10 mouse cellular contexts compared by ENCODE assay signal in the genomic region with DNA sequence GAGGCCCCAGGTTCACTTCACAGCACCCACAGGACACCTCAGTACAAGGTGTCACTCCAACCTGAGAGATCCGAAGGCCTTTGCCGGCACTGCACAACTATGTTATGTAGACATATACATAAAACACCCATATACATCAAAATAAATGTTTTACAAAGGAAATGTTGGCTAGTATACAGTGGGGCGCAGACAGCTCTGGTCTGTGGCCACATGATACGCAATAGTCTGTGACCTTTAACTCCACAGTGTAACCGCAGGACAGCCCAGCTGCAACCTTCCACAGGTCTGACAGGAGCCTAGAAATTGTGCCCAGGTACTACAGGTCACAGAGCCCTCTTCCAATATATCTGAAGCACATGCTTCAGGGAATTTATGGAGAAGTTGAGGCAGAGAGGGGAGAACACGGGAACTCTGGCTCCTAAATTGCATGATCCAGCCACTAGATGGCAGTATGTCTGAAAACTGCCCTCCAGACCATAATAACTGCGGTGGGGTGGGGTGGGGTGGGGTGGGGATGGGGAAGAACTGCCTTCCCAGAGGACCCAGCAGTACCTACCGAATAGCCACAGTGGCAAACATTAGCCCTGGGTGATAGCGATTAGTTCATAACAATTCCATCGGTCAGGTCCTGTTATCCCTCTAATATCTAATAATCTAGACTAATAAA. TPM values are rescaled to one million over a fixed set of nuclear protein-coding genes. Genes with fewer than 3 reads are reported as not detected.
A peak's percentile ranks its signal among the peaks of the same experiment; 100 is the strongest.
DNase-seq lines count a peak whose midpoint lies in the region; ATAC-seq and TF ChIP-seq lines count a peak whose summit lies in the region.
"Had no signal": no experiment of that assay in that cellular context is flagged by ENCODE, and none has a peak within 500 bp of the region (broad histone marks: within the 10 kb centered on the region; RNA-seq: fewer than 3 reads in every experiment).

No protein-coding gene starts in this region.

- no peaks in the 10 kb centered on the region for H3K27me3 ChIP-seq in hindbrain, postnatal 0 days (ENCODE audit: insufficient read depth, low read length)
- no peaks in the 10 kb centered on the region for H3K27me3 ChIP-seq in hindbrain, embryonic 11.5 days (ENCODE audit: control insufficient read depth, insufficient read depth, low read length)
- no peaks in the 10 kb centered on the region for H3K27me3 ChIP-seq in spleen, adult 2 months (ENCODE audit: control insufficient read depth, insufficient read depth, low read length)
- H3K27me3 ChIP-seq in stomach, postnatal 0 days (ENCODE audit: control insufficient read depth, insufficient read depth, low read length), result no peaks in the 10 kb centered on the region

- TF ChIP-seq EP300 in stomach, postnatal 0 days (optimal IDR thresholded peaks at IDR 0.05), result no peak

- ATAC-seq in hindbrain, postnatal 0 days, result no peak
- ATAC-seq in hindbrain, embryonic 11.5 days (ENCODE audit: low FRiP score), result no peak
- ATAC-seq in common myeloid progenitor, adult 5-6 weeks (replicated peaks; ENCODE audit: low read depth, poor library complexity, severe bottlenecking), result peak; percentile 62; the same call in 1 of the 2 replicates
- no peak; the same call in 1 of the 2 replicates for ATAC-seq in stomach, postnatal 0 days (ENCODE audit: low FRiP score, low TSS enrichment)

- H3K4me3 ChIP-seq in hindbrain, postnatal 0 days (ENCODE audit: low read length), result no peak overlapping the region
- no peak overlapping the region for H3K4me3 ChIP-seq in hindbrain, embryonic 11.5 days (ENCODE audit: low read depth, low read length)
- no peak overlapping the region for H3K4me3 ChIP-seq in spleen, adult 2 months (ENCODE audit: extremely low read depth, insufficient read depth, insufficient read length)
- no peak overlapping the region for H3K4me3 ChIP-seq in stomach, postnatal 0 days (ENCODE audit: low read depth, low read length)

- intact Hi-C loops in gastrocnemius, postnatal 36 days (cut with DNase I), result no loop called here

- WGBS in hindbrain, postnatal 0 days, result 75% methylated on average over 10 of the region's 10 CpGs
- WGBS in hindbrain, embryonic 11.5 days, result 77% methylated on average over 10 of the region's 10 CpGs
- 70% methylated on average over 10 of the region's 10 CpGs for WGBS in spleen, adult 2 months
- WGBS in stomach, postnatal 0 days, result 70% methylated on average over 10 of the region's 10 CpGs

- no peaks in the 10 kb centered on the region for H3K4me1 ChIP-seq in hindbrain, postnatal 0 days (ENCODE audit: insufficient read depth, low read length)
- no peaks in the 10 kb centered on the region for H3K4me1 ChIP-seq in hindbrain, embryonic 11.5 days (replicated peaks; ENCODE audit: control insufficient read depth, insufficient read depth, low read length)
- H3K4me1 ChIP-seq in spleen, adult 2 months (ENCODE audit: control insufficient read depth, insufficient read depth, insufficient read length), result no peaks in the 10 kb centered on the region
- no peaks in the 10 kb centered on the region for H3K4me1 ChIP-seq in stomach, postnatal 0 days (replicated peaks; ENCODE audit: control insufficient read depth, insufficient read depth)

- no peaks in the 10 kb centered on the region for H3K9me3 ChIP-seq in hindbrain, postnatal 0 days (ENCODE audit: low read length)
- no peaks in the 10 kb centered on the region for H3K9me3 ChIP-seq in hindbrain, embryonic 11.5 days (ENCODE audit: control insufficient read depth, low read length)
- H3K9me3 ChIP-seq in stomach, postnatal 0 days (ENCODE audit: control insufficient read depth, low read length), result no peaks in the 10 kb centered on the region

- TF ChIP-seq POLR2A in spleen, adult 2 months (IDR thresholded peaks at IDR 0.05; ENCODE audit: low read depth, low read length), result no peak

- no peak overlapping the region for H3K4me2 ChIP-seq in hindbrain, postnatal 0 days (ENCODE audit: low read depth, low read length)
- H3K4me2 ChIP-seq in hindbrain, embryonic 11.5 days (replicated peaks; ENCODE audit: low read depth, low read length), result no peak overlapping the region
- no peak overlapping the region for H3K4me2 ChIP-seq in stomach, postnatal 0 days (replicated peaks; ENCODE audit: low read depth)

- no peak for DNase-seq in hindbrain, postnatal 0 days (ENCODE audit: low spot score)
- no peak for DNase-seq in hindbrain, embryonic 11.5 days (ENCODE audit: low spot score)
- DNase-seq in spleen, adult 2 months (ENCODE audit: low read depth in 1 of 2, low spot score in 2 of 2), result no peak
- DNase-seq in spleen, postnatal 14 days (ENCODE audit: low spot score in 2 of 2), result no peak
- no peak for DNase-seq in stomach, postnatal 0 days (ENCODE audit: low spot score)
- no peak for DNase-seq in gastrocnemius, postnatal 36 days
- no peak for DNase-seq in layer of hippocampus, postnatal 25 days (ENCODE audit: extremely low spot score in 1 of 2, low spot score in 1 of 2)
- DNase-seq: heart, postnatal 4 days had no signal

- TF ChIP-seq CTCF in hindbrain, postnatal 0 days (IDR thresholded peaks at IDR 0.05; ENCODE audit: low read depth), result peak; percentile 54
- 0 out of 2 replicates have a peak, but pooled peaks have one; percentile 3 for TF ChIP-seq CTCF in spleen, adult 2 months (IDR thresholded peaks at IDR 0.05; ENCODE audit: extremely low read depth, insufficient read depth, insufficient read length, insufficient replicate concordance)
- peak; percentile 59 for TF ChIP-seq CTCF in stomach, postnatal 0 days (IDR thresholded peaks at IDR 0.05; ENCODE audit: low read depth)

- H3K36me3 ChIP-seq in hindbrain, postnatal 0 days (ENCODE audit: insufficient read depth, low read length), result peaks cover 16% of the 10 kb centered on the region
- H3K36me3 ChIP-seq in hindbrain, embryonic 11.5 days (ENCODE audit: control insufficient read depth, insufficient read depth, low read length), result no peaks in the 10 kb centered on the region
- no peaks in the 10 kb centered on the region for H3K36me3 ChIP-seq in spleen, adult 2 months (ENCODE audit: control insufficient read depth, insufficient read depth, low read length)
- no peaks in the 10 kb centered on the region for H3K36me3 ChIP-seq in stomach, postnatal 0 days (ENCODE audit: control insufficient read depth, insufficient read depth, low read length)

- no peak overlapping the region for H3K27ac ChIP-seq in hindbrain, postnatal 0 days
- no peak overlapping the region for H3K27ac ChIP-seq in hindbrain, embryonic 11.5 days (ENCODE audit: low read depth, low read length)
- no peak overlapping the region for H3K27ac ChIP-seq in spleen, adult 2 months (ENCODE audit: insufficient read depth, low read length)
- no peak overlapping the region for H3K27ac ChIP-seq in stomach, postnatal 0 days (replicated peaks)

- no peak overlapping the region for H3K9ac ChIP-seq in hindbrain, postnatal 0 days (replicated peaks; ENCODE audit: low read length)
- no peak overlapping the region for H3K9ac ChIP-seq in hindbrain, embryonic 11.5 days (ENCODE audit: low read depth, low read length)
- no peak overlapping the region for H3K9ac ChIP-seq in stomach, postnatal 0 days (ENCODE audit: low read length)

RNA-seq across cellular contexts. Expression of a gene that starts 16.3 kb away (rescaled TPM):
- 338 and 342 TPM in 2 replicates for total RNA-seq in hindbrain, postnatal 0 days (2014; rRNA removed)
- polyA plus RNA-seq in hindbrain, postnatal 0 days (2015; fragmentation: Nextera tagmentation; extraction: Ambion mirVana), result 171 and 184 TPM in 2 replicates
- 10.2 and 11.9 TPM in 2 replicates for polyA plus RNA-seq in hindbrain, embryonic 11.5 days (2014; fragmentation: Nextera tagmentation; extraction: Ambion mirVana)
- 0.68 and 0.95 TPM in 2 replicates for polyA plus RNA-seq in spleen, adult 2 months (2012; rRNA removed)
- total RNA-seq in common myeloid progenitor, adult 5-6 weeks (2017), result 12.5 and 15.8 TPM in 2 replicates
- polyA plus RNA-seq in stomach, postnatal 0 days (2015; fragmentation: Nextera tagmentation; extraction: Ambion mirVana), result 1.2 and 1.5 TPM in 2 replicates
- 1 to 10 TPM in 1 of 2 experiments, under 1 TPM in 1; 0.66 to 1.0 TPM for total RNA-seq in gastrocnemius, postnatal 36 days (2021)
- total RNA-seq in layer of hippocampus, postnatal 25 days (2021), result 100 to 1,000 TPM; 278 to 279 TPM
- total RNA-seq: neutrophil, adult 5-6 weeks had no signal

RNA-seq across cellular contexts. Expression of a gene that starts 33.5 kb away (rescaled TPM):
- total RNA-seq in hindbrain, postnatal 0 days (2014; rRNA removed), result 74.4 and 80.8 TPM in 2 replicates
- polyA plus RNA-seq in hindbrain, postnatal 0 days (2015; fragmentation: Nextera tagmentation; extraction: Ambion mirVana), result 46.6 and 49.0 TPM in 2 replicates
- 35.1 and 38.9 TPM in 2 replicates for polyA plus RNA-seq in hindbrain, embryonic 11.5 days (2014; fragmentation: Nextera tagmentation; extraction: Ambion mirVana)
- 18.5 and 20.9 TPM in 2 replicates for polyA plus RNA-seq in spleen, adult 2 months (2012; rRNA removed)
- 19.9 and 20.5 TPM in 2 replicates for total RNA-seq in common myeloid progenitor, adult 5-6 weeks (2017)
- polyA plus RNA-seq in stomach, postnatal 0 days (2015; fragmentation: Nextera tagmentation; extraction: Ambion mirVana), result 18.6 and 19.9 TPM in 2 replicates
- total RNA-seq in gastrocnemius, postnatal 36 days (2021), result 10 to 100 TPM; 21.1 to 22.0 TPM
- total RNA-seq in layer of hippocampus, postnatal 25 days (2021), result 10 to 100 TPM; 55.5 to 58.9 TPM

RNA-seq across cellular contexts. Expression of a gene that starts 44.6 kb away (rescaled TPM):
- total RNA-seq in hindbrain, postnatal 0 days (2014; rRNA removed), result 0.31 and 0.68 TPM in 2 replicates
- polyA plus RNA-seq in hindbrain, postnatal 0 days (2015; fragmentation: Nextera tagmentation; extraction: Ambion mirVana), result 0.39 and 0.41 TPM in 2 replicates
- polyA plus RNA-seq in hindbrain, embryonic 11.5 days (2014; fragmentation: Nextera tagmentation; extraction: Ambion mirVana), result 0.11 and 0.15 TPM in 2 replicates
- polyA plus RNA-seq in spleen, adult 2 months (2012; rRNA removed), result 1.3 and 1.5 TPM in 2 replicates
- total RNA-seq in common myeloid progenitor, adult 5-6 weeks (2017), result 1.9 and 2.7 TPM in 2 replicates
- 1.4 and 1.6 TPM in 2 replicates for polyA plus RNA-seq in stomach, postnatal 0 days (2015; fragmentation: Nextera tagmentation; extraction: Ambion mirVana)
- total RNA-seq in gastrocnemius, postnatal 36 days (2021), result under 1 TPM; 0.46 to 0.59 TPM
- total RNA-seq in layer of hippocampus, postnatal 25 days (2021), result under 1 TPM; 0.28 to 0.42 TPM

Comparison
In these comparisons a context has a peak if more than half of its experiments do, and no peak if none do; other contexts are left out.
1. CTCF ChIP-seq: peak in every context shown above with its lines; median percentile 59 in stomach, postnatal 0 days; 54 in hindbrain, postnatal 0 days; 3 in spleen, adult 2 months.
2. RNA of a gene that starts 16.3 kb away (total RNA-seq): 338 to 342 TPM in hindbrain, postnatal 0 days and 278 to 279 TPM in layer of hippocampus, postnatal 25 days; 12.5 to 15.8 TPM in common myeloid progenitor, adult 5-6 weeks and 0.66 to 1.0 TPM in gastrocnemius, postnatal 36 days; every median in the first group is over 10 times any median in the second.